Mouse (Mus musculus) neural tube, embryonic 11.5 days (tissue): Measurements from ENCODE around the gene Taf1b. TPM values are rescaled to one million over a fixed set of nuclear protein-coding genes. Genes with fewer than 3 reads are reported as not detected.
"Not testable (repeated sequence)": the region's sequence is repeated elsewhere in the genome, so short reads cannot be mapped to it uniquely, and the experiment has no call there.

Experiments used
- ATAC-seq: fragments of 200-750 bp; cut with Nextera tagmentation; 2 replicates; pipeline ENCODE4 v1.8.0; 2017; ENCODE audit warnings: moderate number of reproducible peaks, mild to moderate bottlenecking, moderate TSS enrichment, moderate library complexity; ENCODE audit not compliant: insufficient read depth, low FRiP score, low TSS enrichment
- DNase-seq: peaks from one replicate; pipeline ENCODE4 v3.0.0-alpha.2; 2015; ENCODE audit warnings: low spot score
- H3K27ac ChIP-seq: fragments of 300-500 bp; sonication (generic); 2 replicates; pipeline ENCODE4 v1.5.1; 2014; ENCODE audit warnings: low read depth, mild to moderate bottlenecking, low read length
- H3K27me3 ChIP-seq: fragments of 300-500 bp; sonication (generic); 2 replicates; pipeline ENCODE4 v1.6.1; 2014; ENCODE audit warnings: mild to moderate bottlenecking, low read length, mixed read lengths; ENCODE audit not compliant: control insufficient read depth, insufficient read depth
- H3K36me3 ChIP-seq: fragments of 300-500 bp; sonication (generic); 2 replicates; pipeline ENCODE4 v1.6.1; 2014; ENCODE audit warnings: mild to moderate bottlenecking, low read length, moderate library complexity, mixed read lengths; ENCODE audit not compliant: control insufficient read depth, insufficient read depth
- H3K4me1 ChIP-seq: fragments of 300-500 bp; sonication (generic); 2 replicates; pipeline ENCODE4 v1.6.1; 2014; ENCODE audit warnings: low read length, mixed read lengths; ENCODE audit not compliant: control insufficient read depth, insufficient read depth
- H3K4me2 ChIP-seq: fragments of 300-500 bp; sonication (generic); 2 replicates; pipeline ENCODE4 v1.6.1; 2014; ENCODE audit warnings: low read depth, mild to moderate bottlenecking, moderate library complexity
- H3K4me3 ChIP-seq: fragments of 300-500 bp; sonication (generic); 2 replicates; pipeline ENCODE4 v1.5.1; 2014; ENCODE audit warnings: low read depth, low read length
- H3K9ac ChIP-seq: fragments of 300-500 bp; sonication (generic); 2 replicates; pipeline ENCODE4 v1.6.1; 2014; ENCODE audit warnings: mild to moderate bottlenecking, low read length
- H3K9me3 ChIP-seq: fragments of 300-500 bp; sonication (generic); 2 replicates; pipeline ENCODE4 v1.6.1; 2016; ENCODE audit warnings: low read length; ENCODE audit not compliant: control insufficient read depth
- WGBS: fragments of 180-500 bp; shearing (Covaris S2); extraction: QIAGEN DNeasy Blood & Tissue Kit; methylation state at CpG from one replicate; pipeline ENCODE4 v1.1.7; 2014; 5-methylcytosine and 5-hydroxymethylcytosine counted together
- polyA plus RNA-seq: library from polyadenylated mRNA; unstranded; fragments of >200 nt; fragmentation: Nextera tagmentation; extraction: Ambion mirVana; gene quantifications from 2 replicates; pipeline ENCODE4 v1.2.1, GENCODE M21; 2014

Taf1b gene
- polyA plus RNA-seq, 1 experiment from 2014 or later, result 33.2 TPM

DNA sequence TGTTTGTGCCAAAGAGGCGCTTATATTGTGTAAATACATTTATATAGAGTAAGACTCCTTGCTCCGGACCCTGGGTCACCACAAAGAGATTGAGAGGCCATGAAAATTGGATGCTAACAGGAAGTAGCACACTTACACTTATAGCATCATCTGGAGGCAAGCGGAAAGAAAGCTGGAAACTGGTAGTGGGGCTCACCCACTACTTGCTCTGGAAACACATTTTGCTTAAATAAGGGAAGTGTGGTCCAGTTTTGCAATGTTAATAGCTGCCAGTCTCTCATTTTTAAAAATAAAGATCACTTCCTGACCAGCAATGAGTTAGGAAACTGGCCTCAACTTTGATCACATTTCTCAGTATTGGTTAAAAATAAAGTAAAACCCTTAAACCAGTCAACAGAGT lies 5.7 kb upstream of the Taf1b start:
- not testable (repeated sequence) for H3K36me3 ChIP-seq, H3K4me1 ChIP-seq, DNase-seq, H3K4me2 ChIP-seq, H3K4me3 ChIP-seq, H3K9ac ChIP-seq, H3K27ac ChIP-seq, H3K27me3 ChIP-seq, ATAC-seq, H3K9me3 ChIP-seq
- 90% methylated on average over 3 of the region's 3 CpGs for WGBS

DNA sequence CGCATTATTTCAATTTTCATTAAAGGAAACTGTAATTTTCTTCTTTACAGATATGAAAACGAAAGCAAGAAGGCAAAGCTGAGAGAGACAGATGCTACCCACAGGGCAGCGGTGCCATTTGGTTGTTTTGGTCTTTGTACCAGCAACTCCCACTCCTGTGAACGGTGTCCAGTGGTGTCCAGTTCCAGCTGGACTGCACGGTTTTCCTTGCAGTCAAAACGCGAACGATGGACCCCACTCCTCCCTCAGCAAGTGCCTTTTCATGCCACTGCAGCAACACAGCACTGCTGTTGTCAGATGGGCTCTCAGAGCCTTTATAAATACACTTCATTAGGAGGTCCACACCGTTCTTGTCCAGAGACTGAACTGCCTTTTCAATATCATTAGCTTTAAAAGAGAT lies 5.1 kb upstream of the Taf1b start:
- 72% methylated on average over 9 of the region's 9 CpGs for WGBS
- ATAC-seq (no peak), DNase-seq (no peak)
- Histone ChIP-seq H3K9me3 (no peaks in the 10 kb centered on the region), H3K36me3 (no peaks in the 10 kb centered on the region), H3K9ac (no peak overlapping the region), H3K4me2 (peak overlapping the region; percentile 2; the same call in 1 of the 2 replicates), H3K4me1 (no peaks in the 10 kb centered on the region), H3K27me3 (no peaks in the 10 kb centered on the region), H3K27ac (no peak overlapping the region), H3K4me3 (no peak overlapping the region)

DNA sequence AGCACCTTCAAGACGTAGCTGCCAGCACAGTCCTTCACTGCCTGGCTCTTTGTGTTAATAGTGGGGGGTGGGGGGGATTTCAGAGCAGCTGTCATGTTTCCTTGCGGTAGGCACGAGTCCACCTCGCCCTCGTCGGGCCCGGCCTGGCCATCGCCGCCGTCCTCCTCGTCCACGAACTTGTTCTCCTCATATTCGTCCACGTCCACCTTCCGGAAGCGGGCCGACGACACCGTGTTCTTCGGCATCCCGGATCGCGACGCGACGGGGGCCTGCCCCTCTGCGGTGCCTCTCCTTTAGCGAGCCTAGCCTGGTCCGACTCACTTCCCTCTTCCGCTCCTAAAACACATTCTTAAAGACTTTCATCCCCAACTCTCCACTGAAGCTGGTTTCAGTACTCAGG lies 4.7 kb upstream of the Taf1b start:
- no peaks in the 10 kb centered on the region for H3K4me1 ChIP-seq
- ATAC-seq (no peak), DNase-seq (no peak)
- no peaks in the 10 kb centered on the region for H3K9me3 ChIP-seq
- peak overlapping the region; percentile 2; the same call in 1 of the 2 replicates for H3K4me2 ChIP-seq
- no peaks in the 10 kb centered on the region for H3K27me3 ChIP-seq
- 47% methylated on average over 30 of the region's 30 CpGs for WGBS
- no peaks in the 10 kb centered on the region for H3K36me3 ChIP-seq
- no peak overlapping the region for H3K9ac ChIP-seq
- H3K4me3 ChIP-seq, result no peak overlapping the region
- no peak overlapping the region for H3K27ac ChIP-seq

DNA sequence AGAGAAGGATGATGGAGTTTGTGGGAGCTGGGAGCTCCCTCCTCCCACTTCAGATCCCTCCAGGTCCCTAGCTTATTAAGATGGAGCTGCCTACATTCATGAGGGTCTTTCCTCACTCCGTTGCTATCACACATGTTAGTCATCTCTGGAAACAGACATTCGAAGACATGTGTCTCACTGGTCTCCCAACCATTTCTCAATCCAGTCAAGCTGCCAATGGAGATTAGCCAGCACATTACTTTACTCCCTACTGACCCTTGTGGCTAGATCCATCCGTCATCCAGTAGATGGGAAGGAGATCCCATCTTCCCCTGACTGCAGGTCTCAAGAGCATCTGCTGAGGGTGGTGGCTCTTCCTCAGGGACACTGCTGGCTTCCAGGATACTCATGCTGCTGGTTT lies 3.4 kb upstream of the Taf1b start:
- not testable (repeated sequence) for H3K4me1 ChIP-seq, H3K27ac ChIP-seq, H3K9ac ChIP-seq, H3K4me2 ChIP-seq, H3K27me3 ChIP-seq, H3K9me3 ChIP-seq, ATAC-seq, DNase-seq, H3K36me3 ChIP-seq, H3K4me3 ChIP-seq
- 81% methylated on average over 2 of the region's 3 CpGs for WGBS

DNA sequence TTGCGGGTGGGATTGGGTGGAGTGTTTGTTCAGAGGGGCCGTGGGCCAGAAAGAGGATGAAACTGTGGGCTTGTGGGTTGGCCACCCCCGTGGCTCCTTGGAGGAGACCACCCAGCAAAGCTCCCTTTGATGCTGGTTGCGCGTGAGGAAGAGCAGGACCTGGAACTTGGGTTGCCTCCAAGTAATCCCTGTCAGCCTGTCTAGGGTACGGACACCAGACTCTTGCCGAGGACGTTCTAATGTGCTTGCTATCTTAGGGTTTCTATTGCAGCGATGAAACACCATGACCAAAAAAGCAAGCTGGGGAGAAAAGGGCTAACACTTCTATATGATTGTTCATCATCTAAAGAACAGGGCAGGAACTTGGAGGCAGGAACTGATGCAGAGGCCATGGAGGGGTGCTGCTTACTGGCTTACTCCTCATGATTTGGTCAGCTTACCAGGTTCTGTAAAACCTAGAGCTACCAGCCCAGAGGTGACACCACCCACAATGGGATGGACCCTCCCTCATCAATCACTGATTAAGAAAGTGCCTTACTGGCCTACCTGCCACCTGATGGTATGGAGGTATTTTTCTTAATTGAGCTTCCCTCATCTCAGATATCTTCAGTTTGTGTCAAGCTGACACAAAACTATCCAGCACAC lies 804 bp downstream of the Taf1b start:
- ATAC-seq, result not testable (repeated sequence)
- 10% methylated on average over 9 of the region's 9 CpGs for WGBS

DNA sequence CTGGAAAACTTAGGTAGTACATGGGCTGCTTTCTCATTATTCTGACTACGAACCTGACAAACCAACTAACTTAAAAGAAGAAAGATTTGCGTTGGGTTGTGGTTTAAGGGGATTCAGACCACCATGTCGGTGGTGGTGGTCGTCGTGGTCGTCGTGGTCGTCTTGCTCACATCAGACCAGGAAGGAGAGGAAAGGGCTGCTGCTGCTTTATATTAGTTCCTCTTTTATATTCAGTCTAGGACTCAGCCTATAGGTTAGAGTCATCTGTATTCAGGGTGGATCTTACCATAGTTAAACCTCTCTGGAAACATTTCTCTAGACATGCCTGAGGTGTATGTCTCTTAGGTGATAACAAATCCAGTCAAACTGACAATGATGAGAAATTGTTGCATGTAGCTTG lies 19.0 kb downstream of the Taf1b start:
- no peaks in the 10 kb centered on the region for H3K4me1 ChIP-seq
- H3K36me3 ChIP-seq, result peaks cover 2% of the 10 kb centered on the region; the same call in 1 of the 2 replicates

More for the DNA sequence above, 804 bp downstream of the Taf1b start:
- H3K9me3 ChIP-seq, H3K27me3 ChIP-seq, H3K4me1 ChIP-seq, H3K36me3 ChIP-seq, DNase-seq, H3K27ac ChIP-seq: not testable (repeated sequence)
- peak overlapping the region; percentile 47 for H3K4me2 ChIP-seq
- H3K9ac ChIP-seq, result peak overlapping the region; percentile 77
- peak overlapping the region; percentile 67 for H3K4me3 ChIP-seq

DNA sequence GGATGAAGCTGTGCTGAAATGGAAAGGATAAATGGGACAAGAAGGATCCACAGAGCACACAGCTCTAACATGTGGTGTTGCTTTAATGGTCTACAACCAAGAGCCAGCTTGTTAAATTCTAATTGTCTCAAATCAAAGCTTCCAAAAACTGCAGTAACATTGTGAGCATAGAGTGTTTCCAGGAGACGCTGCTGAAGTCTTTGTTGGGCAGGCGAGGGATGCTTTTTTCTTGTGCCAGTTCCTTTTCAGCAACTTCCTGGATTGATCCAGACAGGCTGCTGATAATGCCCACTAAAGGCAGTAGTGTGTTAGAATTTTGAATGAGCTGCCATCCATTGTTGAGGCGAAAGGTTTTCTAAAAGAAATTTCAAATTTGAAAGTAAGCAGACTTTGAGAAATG lies 22.9 kb downstream of the Taf1b start:
- DNase-seq (no peak), ATAC-seq (no peak)
- H3K9ac ChIP-seq, result no peak overlapping the region
- H3K9me3 ChIP-seq, result no peaks in the 10 kb centered on the region
- no peaks in the 10 kb centered on the region for H3K36me3 ChIP-seq
- no peak overlapping the region for H3K4me2 ChIP-seq
- no peaks in the 10 kb centered on the region for H3K27me3 ChIP-seq
- no peaks in the 10 kb centered on the region for H3K4me1 ChIP-seq
- no peak overlapping the region for H3K4me3 ChIP-seq
- no peak overlapping the region for H3K27ac ChIP-seq
- WGBS, result 89% methylated on average over 3 of the region's 3 CpGs

More for the DNA sequence above, 19.0 kb downstream of the Taf1b start:
- no peak overlapping the region for H3K4me2 ChIP-seq
- ATAC-seq (no peak), DNase-seq (no peak)
- no peaks in the 10 kb centered on the region for H3K9me3 ChIP-seq
- H3K9ac ChIP-seq, result no peak overlapping the region
- no peak overlapping the region for H3K27ac ChIP-seq
- WGBS, result 96% methylated on average over 8 of the region's 8 CpGs
- no peaks in the 10 kb centered on the region for H3K27me3 ChIP-seq
- no peak overlapping the region for H3K4me3 ChIP-seq

DNA sequence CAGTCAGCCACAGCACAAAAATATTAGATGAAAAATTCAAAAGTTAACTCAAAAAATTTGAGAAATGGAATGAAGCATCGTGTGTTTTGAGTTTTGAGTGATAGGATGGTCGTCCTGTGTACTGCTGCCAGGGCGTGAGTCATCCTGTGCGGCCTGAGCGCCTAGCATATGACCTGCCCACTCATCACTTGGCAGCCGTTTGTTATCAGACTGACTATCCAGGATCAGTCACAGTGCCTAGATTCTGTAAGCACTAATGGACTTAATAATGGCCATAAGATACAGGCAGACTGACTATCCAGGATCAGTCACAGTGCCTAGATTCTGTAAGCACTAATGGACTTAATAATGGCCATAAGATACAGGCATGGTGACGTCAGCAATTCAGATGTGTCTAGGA lies 26.9 kb downstream of the Taf1b start:
- H3K36me3 ChIP-seq, H3K4me3 ChIP-seq, ATAC-seq, DNase-seq, H3K27me3 ChIP-seq, H3K4me1 ChIP-seq, H3K27ac ChIP-seq, H3K9ac ChIP-seq, H3K4me2 ChIP-seq, H3K9me3 ChIP-seq: not testable (repeated sequence)
- 88% methylated on average over 7 of the region's 7 CpGs for whole genome bisulfite sequencing

DNA sequence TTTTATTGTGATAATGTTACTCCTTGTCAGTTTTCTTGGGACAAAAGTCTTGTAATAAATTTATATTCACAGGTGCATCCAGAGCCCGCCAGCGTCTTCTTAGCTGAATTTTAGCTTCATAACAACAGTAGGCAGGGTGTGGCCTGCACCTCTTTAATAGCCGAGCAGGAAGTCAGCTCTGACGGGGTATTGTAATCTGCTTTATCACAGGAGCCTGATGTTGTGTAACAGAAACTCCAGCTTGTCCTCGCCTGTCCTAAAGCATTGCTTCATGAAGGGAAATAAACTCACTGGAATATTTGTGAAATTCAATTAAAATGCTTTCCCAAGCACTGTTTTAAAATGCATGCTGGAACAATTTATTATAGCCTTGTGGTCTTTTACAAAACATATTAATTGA lies 38.2 kb downstream of the Taf1b start:
- DNase-seq (no peak), ATAC-seq (no peak)
- H3K27me3 ChIP-seq, result no peaks in the 10 kb centered on the region
- 82% methylated on average over 5 of the region's 5 CpGs for WGBS
- no peak overlapping the region for H3K4me3 ChIP-seq
- H3K4me2 ChIP-seq, result no peak overlapping the region
- H3K36me3 ChIP-seq, result no peaks in the 10 kb centered on the region
- no peak overlapping the region for H3K27ac ChIP-seq
- H3K4me1 ChIP-seq, result no peaks in the 10 kb centered on the region
- no peaks in the 10 kb centered on the region for H3K9me3 ChIP-seq
- no peak overlapping the region for H3K9ac ChIP-seq
